Mouse (Mus musculus) skeletal muscle tissue, adult 2 months (tissue): Measurements from ENCODE around the gene Tdg.
"Not testable (repeated sequence)": the region's sequence is repeated elsewhere in the genome, so short reads cannot be mapped to it uniquely, and the experiment has no call there.

Experiments used
- DNase-seq: peaks from one replicate; pipeline ENCODE4 v3.0.0-alpha.2; 2012; ENCODE audit warnings: low read depth, low spot score

Tdg gene

GRCm38 (mm10) chr10:82629586-82630255 lies at the start of gene Tdg:
TSS of gene Tdg (plus strand) at chr10:82629828.
- peak; percentile 94 for DNase-seq

GRCm38 (mm10) chr10:82589673-82590072 lies 40.0 kb upstream of the Tdg start:
- not testable (repeated sequence) for DNase-seq

- not testable (repeated sequence) for DNase-seq
Measured at GRCm38 (mm10) chr10:82594421-82594820, 35.2 kb upstream of the Tdg start.

- DNase-seq, result no peak
Measured at GRCm38 (mm10) chr10:82622235-82622634, 7.4 kb upstream of the Tdg start.

- DNase-seq, result peak; percentile 91
Measured at GRCm38 (mm10) chr10:82622671-82623552, 6.7 kb upstream of the Tdg start, which contains the start of gene 1190007I07Rik. TSS of gene 1190007I07Rik (minus strand) at chr10:82623228.

GRCm38 (mm10) chr10:82623553-82623932 lies 6.1 kb upstream of the Tdg start:
- not testable (repeated sequence) for DNase-seq

GRCm38 (mm10) chr10:82629111-82629585 lies 480 bp upstream of the Tdg start:
- no peak for DNase-seq

GRCm38 (mm10) chr10:82630497-82630896 lies 869 bp downstream of the Tdg start:
- DNase-seq, result no peak

DNA sequence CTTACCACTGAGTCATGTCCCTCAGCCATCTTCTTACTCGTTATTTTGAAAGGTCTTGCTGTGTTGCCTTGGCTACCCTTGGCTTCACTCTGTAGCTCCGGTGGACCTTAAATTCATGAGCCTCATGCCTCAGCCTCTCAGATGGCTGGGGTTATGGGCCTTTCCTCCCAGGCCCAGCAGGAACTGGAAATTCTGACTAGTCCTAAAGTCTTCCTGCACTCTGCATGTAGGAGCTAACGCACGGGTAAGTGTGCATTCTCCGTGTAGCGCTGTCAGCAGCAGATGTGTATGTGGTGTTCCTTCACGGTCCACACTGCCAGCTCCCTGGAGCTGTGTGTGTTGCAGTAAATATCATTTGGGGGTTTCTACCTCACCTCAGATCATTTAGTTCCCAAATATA lies 1.5 kb downstream of the Tdg start:
- DNase-seq, result no peak

DNA sequence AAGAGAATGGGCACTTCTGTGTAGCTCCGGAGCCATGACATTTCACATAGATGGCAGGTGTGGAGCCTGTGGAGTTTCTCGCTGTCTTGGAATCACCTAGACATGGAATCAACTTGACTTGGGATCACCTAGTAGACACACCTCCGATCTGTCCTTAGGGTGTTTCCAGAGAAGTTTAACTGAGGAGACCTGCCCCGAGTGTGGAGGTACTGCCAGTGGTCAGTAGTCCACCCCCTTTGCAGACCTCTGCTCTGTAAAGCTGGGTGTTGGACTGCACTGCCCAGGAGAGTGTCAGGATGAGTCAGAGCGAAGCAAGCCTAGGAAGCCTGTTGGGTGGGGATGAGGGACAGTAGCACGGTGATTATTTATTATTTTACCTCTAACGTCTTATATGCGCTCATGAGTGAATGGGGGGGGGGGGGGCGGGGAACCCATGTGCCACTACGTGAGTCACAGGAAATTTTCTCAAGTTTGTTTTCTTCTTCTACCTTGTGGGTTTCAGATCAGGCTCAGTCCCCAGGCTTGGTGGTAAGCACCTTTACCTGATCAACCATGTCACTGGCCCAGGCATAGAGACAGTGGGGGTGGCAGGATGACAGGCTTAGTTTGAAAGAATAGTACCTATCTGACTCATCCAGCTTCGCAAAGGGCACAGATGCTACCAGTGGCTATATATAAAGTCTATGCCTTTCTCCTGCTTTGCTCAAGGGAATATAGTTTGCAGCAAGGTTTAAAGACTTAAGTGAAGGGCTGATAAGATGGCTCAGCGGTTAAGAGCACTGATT lies 3.1 kb downstream of the Tdg start:
- no peak for DNase-seq

- no peak for DNase-seq
Measured at GRCm38 (mm10) chr10:82634348-82634747, 4.7 kb downstream of the Tdg start.

- no peak for DNase-seq
Measured at GRCm38 (mm10) chr10:82636321-82636720, 6.7 kb downstream of the Tdg start.

DNA sequence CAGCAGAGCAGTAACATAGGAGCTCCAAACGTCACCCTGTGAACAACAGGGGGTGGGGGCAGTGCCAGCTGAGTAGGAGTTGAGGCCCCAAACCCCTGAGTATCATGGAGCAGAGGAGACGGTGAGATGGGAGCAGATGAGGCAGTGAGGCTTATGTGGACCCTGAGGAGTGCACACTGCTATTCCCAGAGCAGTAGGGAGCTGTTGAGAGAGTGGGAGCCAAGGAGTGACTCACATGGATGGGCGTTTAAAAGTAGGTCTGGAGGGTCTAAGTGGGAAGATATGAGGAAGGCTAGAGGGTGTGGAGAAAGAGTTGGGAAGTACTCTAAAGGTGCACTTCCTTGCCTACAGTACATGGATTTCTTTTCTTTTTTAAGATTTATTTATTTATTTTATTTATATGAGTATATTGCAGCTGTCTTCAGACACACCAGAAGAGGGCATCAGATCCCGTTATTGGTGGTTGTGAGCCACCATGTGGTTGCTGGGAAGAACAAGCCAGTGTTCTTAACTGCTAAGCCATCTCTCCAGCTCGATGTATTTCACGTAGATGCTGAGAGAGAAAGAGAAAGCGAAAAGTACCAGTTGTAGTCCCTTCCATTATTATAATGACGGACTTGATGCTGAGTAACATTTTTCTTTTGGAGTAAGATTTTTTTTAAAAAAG lies 9.5 kb downstream of the Tdg start:
- no peak for DNase-seq

GRCm38 (mm10) chr10:82641481-82641880 lies 11.9 kb downstream of the Tdg start:
- DNase-seq, result no peak

- DNase-seq, result no peak
Measured at GRCm38 (mm10) chr10:82646083-82646482, 16.5 kb downstream of the Tdg start.

- no peak for DNase-seq
Measured at GRCm38 (mm10) chr10:82647205-82647811, 17.7 kb downstream of the Tdg start.

- no peak for DNase-seq
Measured at GRCm38 (mm10) chr10:82651221-82651620, 21.6 kb downstream of the Tdg start.

- DNase-seq, result no peak
Measured at GRCm38 (mm10) chr10:82652625-82653024, 23.0 kb downstream of the Tdg start.

- DNase-seq, result no peak
Measured at GRCm38 (mm10) chr10:82654581-82654980, 25.0 kb downstream of the Tdg start.

GRCm38 (mm10) chr10:82661820-82662219 lies 32.2 kb downstream of the Tdg start:
- DNase-seq, result peak; percentile 16
